Mouse (Mus musculus) heart, postnatal 0 days (tissue): ENCODE measurements around the gene Amfr. TPM values are rescaled to one million over a fixed set of nuclear protein-coding genes. Genes with fewer than 3 reads are reported as not detected.

Experiments used
- ATAC-seq: fragments of 200-750 bp; cut with Nextera tagmentation; 2 replicates; pipeline ENCODE4 v1.8.0; 2017; ENCODE audit warnings: low read depth, moderate number of reproducible peaks, moderate library complexity; ENCODE audit not compliant: insufficient read depth
- DNase-seq: peaks from one replicate; pipeline ENCODE4 v3.0.0-alpha.2; 2016; ENCODE audit warnings: low spot score
- H3K27ac ChIP-seq: fragments of 300-500 bp; sonication (generic); 2 replicates; pipeline ENCODE4 v1.5.1; 2014; ENCODE audit warnings: low read depth, mild to moderate bottlenecking
- H3K27me3 ChIP-seq: fragments of 300-500 bp; sonication (generic); 2 replicates; pipeline ENCODE4 v1.6.1; 2014; ENCODE audit warnings: low read length, mixed read lengths; ENCODE audit not compliant: control insufficient read depth, insufficient read depth
- H3K36me3 ChIP-seq: fragments of 300-500 bp; sonication (generic); replicated peaks from 2 replicates; pipeline ENCODE4 v1.6.1; 2014; ENCODE audit warnings: low read length, mixed read lengths; ENCODE audit not compliant: control insufficient read depth, insufficient read depth
- H3K4me1 ChIP-seq: fragments of 300-500 bp; sonication (generic); 2 replicates; pipeline ENCODE4 v1.6.1; 2014; ENCODE audit warnings: antibody characterized with exemption; ENCODE audit not compliant: control insufficient read depth, insufficient read depth
- H3K4me2 ChIP-seq: fragments of 300-500 bp; sonication (generic); 2 replicates; pipeline ENCODE4 v1.6.1; 2014; ENCODE audit warnings: low read depth, mild to moderate bottlenecking, low read length, moderate library complexity
- H3K4me3 ChIP-seq: fragments of 300-500 bp; sonication (generic); 2 replicates; pipeline ENCODE4 v1.5.1; 2014; ENCODE audit warnings: low read depth, low read length
- H3K9ac ChIP-seq: fragments of 300-500 bp; sonication (generic); replicated peaks from 2 replicates; pipeline ENCODE4 v1.6.1; 2014; ENCODE audit warnings: low read depth, low read length, mixed read lengths
- H3K9me3 ChIP-seq: fragments of 300-500 bp; sonication (generic); replicated peaks from 2 replicates; pipeline ENCODE4 v1.6.1; 2016; ENCODE audit warnings: low read length; ENCODE audit not compliant: control insufficient read depth
- CTCF ChIP-seq: IDR thresholded peaks from 2 replicates; pipeline ENCODE4 v1.5.1; 2016; ENCODE audit warnings: antibody characterized with exemption, control low read depth, low read depth
- EP300 ChIP-seq: IDR thresholded peaks from 2 replicates; pipeline ENCODE4 v1.6.1; 2016; ENCODE audit warnings: antibody characterized with exemption, low read depth
- WGBS: fragments of 180-500 bp; shearing (Covaris S2); extraction: QIAGEN DNeasy Blood & Tissue Kit; methylation state at CpG from one replicate; pipeline ENCODE4 v1.1.7; 2014; 5-methylcytosine and 5-hydroxymethylcytosine counted together
- polyA plus RNA-seq: library from polyadenylated mRNA; unstranded; fragments of >200 nt; fragmentation: Nextera tagmentation; extraction: Ambion mirVana; gene quantifications from 2 replicates; pipeline ENCODE4 v1.2.1, GENCODE M21; 2015
- total RNA-seq: library from RNA; depleted of rRNA; stranded (reverse); fragments of >200 nt; gene quantifications from 2 replicates; pipeline ENCODE4 v1.2.3, GENCODE M21; 2014; ENCODE audit warnings: low replicate concordance

The Amfr gene
- total and polyA plus RNA-seq, 2 experiments from 2014 or later = 57.0 to 148 TPM

DNA sequence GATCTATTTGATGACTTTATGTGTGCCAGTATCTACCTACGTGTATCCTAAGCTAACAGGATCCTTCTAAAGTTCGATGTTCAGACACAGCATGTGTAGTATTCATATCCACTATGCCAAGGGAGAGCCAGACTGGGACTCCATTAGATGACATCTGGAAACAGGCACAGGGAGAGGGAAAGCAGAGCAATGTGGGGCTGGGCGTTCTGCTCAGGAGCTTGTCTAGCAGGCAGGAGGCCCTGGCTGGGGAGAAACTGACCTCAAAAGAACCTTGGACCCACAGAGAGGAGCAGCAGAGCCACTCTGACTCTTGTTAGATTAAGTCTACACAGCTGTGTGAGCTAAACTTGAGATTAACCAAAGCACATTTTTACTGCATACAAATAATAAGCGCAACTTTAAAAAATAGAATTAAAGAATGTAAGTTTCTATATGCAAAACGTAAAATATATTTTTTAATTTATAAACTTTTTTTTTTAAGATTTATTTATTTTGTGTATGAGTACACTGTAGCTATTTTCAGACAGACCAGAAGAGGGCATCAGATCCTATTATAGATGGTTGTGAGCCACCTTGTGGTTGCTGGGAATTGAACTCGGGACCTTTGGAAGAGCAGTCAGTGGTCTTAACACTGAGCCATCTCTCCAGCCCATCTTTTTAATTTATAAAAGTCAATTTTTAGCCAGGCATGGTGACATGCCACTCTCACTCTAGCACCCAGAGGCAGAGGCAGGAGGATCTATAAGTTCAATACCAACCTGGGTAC lies 36.0 kb downstream of the Amfr start:
- Histone ChIP-seq H3K27ac (0 out of 2 replicates have a peak overlapping the region, but pooled peaks have one; percentile 2), H3K4me3 (no peak overlapping the region), H3K9ac (no peak overlapping the region), H3K4me1 (no peaks in the 10 kb centered on the region; the same call in 1 of the 2 replicates), H3K9me3 (no peaks in the 10 kb centered on the region), H3K4me2 (no peak overlapping the region), H3K36me3 (peaks cover 97% of the 10 kb centered on the region), H3K27me3 (no peaks in the 10 kb centered on the region)
- 83% methylated on average over 6 of the region's 6 CpGs for WGBS
- DNase-seq (peak; percentile 9), ATAC-seq (peak; percentile 48; the same call in 1 of the 2 replicates)
- TF ChIP-seq EP300 (no peak), CTCF (no peak)

DNA sequence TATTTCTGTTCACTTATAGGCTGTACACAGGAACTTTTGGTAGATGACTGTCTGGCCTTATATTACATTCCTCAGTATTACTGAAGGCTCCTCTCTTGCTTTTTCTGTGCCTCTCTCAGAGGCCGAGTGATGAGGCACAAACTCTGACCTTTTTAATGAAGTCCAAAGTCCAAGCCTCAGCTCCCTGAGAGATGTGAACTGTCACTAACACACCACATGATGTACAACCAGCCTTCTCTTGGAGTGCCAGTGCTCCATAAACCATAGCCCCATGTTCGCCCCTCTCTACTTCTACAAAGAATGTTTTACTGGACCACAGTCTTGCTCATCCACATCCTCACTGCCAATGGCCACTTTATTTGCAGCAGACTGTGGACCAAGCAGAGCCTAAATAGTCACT lies 37.3 kb downstream of the Amfr start:
- H3K4me1 ChIP-seq = no peaks in the 10 kb centered on the region; the same call in 1 of the 2 replicates
- no peak overlapping the region for H3K4me3 ChIP-seq
- H3K9me3 ChIP-seq = no peaks in the 10 kb centered on the region
- H3K36me3 ChIP-seq = peaks cover 95% of the 10 kb centered on the region
- no peak overlapping the region for H3K27ac ChIP-seq
- no peak overlapping the region for H3K9ac ChIP-seq
- TF ChIP-seq CTCF = no peak
- no peak for TF ChIP-seq EP300
- DNase-seq (no peak), ATAC-seq (no peak)
- H3K27me3 ChIP-seq = no peaks in the 10 kb centered on the region
- 83% methylated on average over 2 of the region's 2 CpGs for WGBS
- H3K4me2 ChIP-seq = no peak overlapping the region

DNA sequence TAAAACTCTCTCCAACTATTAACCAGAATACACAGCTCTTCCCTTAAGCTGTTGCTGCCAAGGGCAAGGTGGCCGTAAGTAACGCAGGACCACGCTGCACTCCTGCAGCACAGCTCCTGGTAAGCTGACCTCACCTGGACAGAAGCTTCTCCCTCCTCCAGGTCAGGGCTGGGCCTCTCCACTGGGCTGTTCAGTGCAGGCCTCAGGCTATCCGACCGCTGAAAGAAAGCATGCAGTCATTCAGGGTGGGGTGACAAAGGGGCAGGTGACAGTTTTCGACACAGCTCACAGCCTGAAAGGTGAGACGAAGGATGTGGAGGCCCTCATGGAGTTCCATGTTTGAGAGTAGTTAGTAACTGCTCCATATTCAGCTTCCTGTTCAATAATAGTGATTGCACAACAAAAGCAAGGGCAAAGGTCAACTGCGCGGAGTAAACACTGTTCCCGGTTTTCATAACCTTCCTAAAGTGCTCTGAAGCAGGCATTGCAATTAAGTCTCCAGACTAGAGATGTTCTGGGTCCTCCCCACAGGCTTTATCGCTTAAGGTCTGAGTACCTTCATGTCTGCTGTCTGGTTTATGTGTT lies 37.9 kb downstream of the Amfr start:
- 88% methylated on average over 11 of the region's 11 CpGs for WGBS
- H3K4me1 ChIP-seq = no peaks in the 10 kb centered on the region; the same call in 1 of the 2 replicates
- H3K36me3 ChIP-seq = peaks cover 89% of the 10 kb centered on the region
- TF ChIP-seq CTCF (no peak), EP300 (no peak)
- ATAC-seq = no peak
- no peak for DNase-seq
- H3K27ac ChIP-seq = no peak overlapping the region
- H3K9ac ChIP-seq = no peak overlapping the region
- no peak overlapping the region for H3K4me2 ChIP-seq
- no peak overlapping the region for H3K4me3 ChIP-seq
- H3K9me3 ChIP-seq = no peaks in the 10 kb centered on the region
- H3K27me3 ChIP-seq = no peaks in the 10 kb centered on the region

DNA sequence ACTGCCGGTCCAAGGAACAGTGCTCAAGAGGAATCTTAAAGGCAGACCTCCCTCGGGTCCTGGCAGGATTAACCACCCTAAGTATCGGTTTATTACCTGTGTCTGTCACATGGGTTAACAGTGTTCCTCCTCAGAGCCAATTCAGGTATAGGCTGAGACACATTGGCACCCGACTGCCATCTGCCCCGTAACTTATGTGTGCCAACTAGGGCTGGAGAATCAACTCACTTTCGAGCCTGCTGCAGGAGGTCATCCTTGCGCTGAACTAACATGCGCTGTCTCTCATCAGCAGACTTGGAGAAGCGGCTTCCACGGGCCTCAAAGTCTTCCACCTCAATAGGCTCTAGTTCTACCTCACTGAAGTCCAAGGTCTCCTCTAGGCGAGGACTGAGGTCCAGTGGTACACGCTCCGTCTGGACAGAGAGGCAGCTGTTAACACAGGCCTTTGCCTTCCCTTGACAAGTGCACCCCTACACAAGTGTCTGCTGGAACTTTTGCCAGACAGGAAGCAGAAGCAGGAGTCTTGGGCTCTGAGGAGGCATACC lies 38.7 kb downstream of the Amfr start:
- ATAC-seq = no peak
- Histone ChIP-seq H3K4me3 (no peak overlapping the region), H3K9me3 (no peaks in the 10 kb centered on the region), H3K4me2 (no peak overlapping the region), H3K27me3 (no peaks in the 10 kb centered on the region), H3K27ac (no peak overlapping the region), H3K4me1 (no peaks in the 10 kb centered on the region; the same call in 1 of the 2 replicates), H3K36me3 (peaks cover 81% of the 10 kb centered on the region), H3K9ac (no peak overlapping the region)
- 90% methylated on average over 13 of the region's 13 CpGs for whole genome bisulfite sequencing
- DNase-seq = no peak
- TF ChIP-seq CTCF = no peak
- TF ChIP-seq EP300 = no peak

DNA sequence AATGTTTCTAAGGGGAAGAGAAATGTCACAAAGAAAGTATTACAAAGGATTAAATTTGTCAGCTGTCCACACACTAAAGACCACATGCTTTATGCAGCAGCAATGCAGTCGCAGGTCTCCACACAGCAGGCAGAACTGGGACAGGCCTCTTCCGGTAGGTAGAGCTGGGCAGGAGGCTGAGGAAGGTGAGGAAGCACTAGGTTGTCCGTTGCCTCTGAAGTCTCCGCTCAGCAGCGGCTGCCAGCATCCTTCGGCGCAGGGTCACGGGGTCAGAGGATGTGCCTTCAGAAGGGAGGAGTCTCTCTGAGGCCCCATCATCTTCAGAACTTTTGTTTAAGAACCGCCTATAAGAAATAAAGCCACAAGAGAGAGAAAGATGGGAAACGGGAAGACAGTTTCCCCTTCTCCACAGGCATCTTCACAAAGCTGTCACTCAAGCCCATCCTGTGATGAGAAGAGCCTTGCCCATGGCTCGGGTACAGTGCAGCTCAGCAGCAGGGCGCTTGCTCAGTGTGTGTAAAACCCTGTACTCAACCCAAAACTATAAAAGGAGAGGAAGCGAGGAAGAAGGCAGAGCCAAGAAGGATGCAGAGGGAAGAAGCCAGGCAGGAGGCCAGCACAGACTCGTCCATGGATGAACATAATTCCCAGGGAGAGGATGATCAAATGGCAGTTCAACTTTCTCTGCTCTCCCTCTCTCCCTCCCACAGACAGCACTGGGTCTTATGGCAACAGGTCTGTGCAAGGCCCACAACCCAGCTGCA lies 39.5 kb downstream of the Amfr start:
- peaks cover 73% of the 10 kb centered on the region for H3K36me3 ChIP-seq
- 82% methylated on average over 14 of the region's 14 CpGs for WGBS
- H3K4me2 ChIP-seq = no peak overlapping the region

More for the DNA sequence above, 39.5 kb downstream of the Amfr start:
- ATAC-seq (no peak), DNase-seq (no peak)
- TF ChIP-seq CTCF (no peak), EP300 (no peak)
- Histone ChIP-seq H3K9ac (no peak overlapping the region), H3K9me3 (no peaks in the 10 kb centered on the region), H3K27ac (no peak overlapping the region), H3K27me3 (no peaks in the 10 kb centered on the region), H3K4me3 (no peak overlapping the region), H3K4me1 (no peaks in the 10 kb centered on the region; the same call in 1 of the 2 replicates)
